Mouse (Mus musculus) intestine, embryonic 14.5 days (tissue): ENCODE data around the gene Apoc3. TPM values are rescaled to one million over a fixed set of nuclear protein-coding genes. Genes with fewer than 3 reads are reported as not detected.

Source experiments
- ATAC-seq: fragments of 200-750 bp; cut with Nextera tagmentation; replicated peaks from 2 replicates; pipeline ENCODE4 v1.8.0; 2017; ENCODE audit warnings: low read depth, moderate number of reproducible peaks, moderate TSS enrichment, moderate library complexity; ENCODE audit not compliant: low FRiP score, low TSS enrichment
- DNase-seq: peaks from one replicate; pipeline ENCODE4 v3.0.0-alpha.2; 2018; ENCODE audit warnings: low spot score
- H3K27ac ChIP-seq: fragments of 300-500 bp; sonication (generic); 2 replicates; pipeline ENCODE4 v1.5.1; 2014; ENCODE audit warnings: low read depth, mild to moderate bottlenecking, control low read depth
- H3K27me3 ChIP-seq: fragments of 300-500 bp; sonication (generic); replicated peaks from 2 replicates; pipeline ENCODE4 v1.6.1; 2014; ENCODE audit warnings: low read length, control low read depth; ENCODE audit not compliant: control insufficient read depth, insufficient read depth
- H3K36me3 ChIP-seq: fragments of 300-500 bp; sonication (generic); 2 replicates; pipeline ENCODE4 v1.6.1; 2014; ENCODE audit warnings: low read length, control low read depth; ENCODE audit not compliant: control insufficient read depth, insufficient read depth
- H3K4me1 ChIP-seq: fragments of 300-500 bp; sonication (generic); replicated peaks from 2 replicates; pipeline ENCODE4 v1.6.1; 2014; ENCODE audit warnings: low read length, control low read depth, mixed read lengths; ENCODE audit not compliant: control insufficient read depth, insufficient read depth
- H3K4me2 ChIP-seq: fragments of 300-500 bp; sonication (generic); 2 replicates; pipeline ENCODE4 v1.6.1; 2014; ENCODE audit warnings: low read length
- H3K4me3 ChIP-seq: fragments of 300-500 bp; sonication (generic); 2 replicates; pipeline ENCODE4 v1.5.1; 2014; ENCODE audit warnings: low read depth, low read length, control low read depth, mixed read lengths
- H3K9ac ChIP-seq: fragments of 300-500 bp; sonication (generic); 2 replicates; pipeline ENCODE4 v1.6.1; 2014; ENCODE audit warnings: mild to moderate bottlenecking, low read length
- H3K9me3 ChIP-seq: fragments of 300-500 bp; sonication (generic); 2 replicates; pipeline ENCODE4 v1.6.1; 2016; ENCODE audit warnings: low read length, control low read depth; ENCODE audit not compliant: control insufficient read depth
- WGBS: fragments of 180-500 bp; shearing (Covaris S2); extraction: QIAGEN DNeasy Blood & Tissue Kit; methylation state at CpG from one replicate; pipeline ENCODE4 v1.1.7; 2014; 5-methylcytosine and 5-hydroxymethylcytosine counted together
- polyA plus RNA-seq: library from polyadenylated mRNA; unstranded; fragments of >200 nt; fragmentation: Nextera tagmentation; extraction: Ambion mirVana; gene quantifications from 2 replicates; pipeline ENCODE4 v1.2.1, GENCODE M21; 2014

Gene Apoc3
- polyA plus RNA-seq = 6.8 and 12.2 TPM in 2 replicates

DNA sequence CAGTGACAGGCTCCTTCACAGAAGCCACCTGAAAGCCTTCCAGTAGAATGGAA is at the start of gene Apoc3:
Apoc3 (minus strand) TSS at position 41 of the 53 bp plus-strand sequence.
- Histone ChIP-seq H3K27me3 (no peaks in the 10 kb centered on the region), H3K4me2 (no peak within 1 kb of the TSS), H3K4me1 (0 out of 2 replicates have a peak, but pooled peaks cover 3% of the 10 kb centered on the region), H3K9me3 (no peaks in the 10 kb centered on the region), H3K9ac (no peak within 1 kb of the TSS), H3K36me3 (no peaks in the 10 kb centered on the region), H3K27ac (no peak within 1 kb of the TSS), H3K4me3 (no peak within 1 kb of the TSS)
- ATAC-seq (no peak), DNase-seq (no peak)

DNA sequence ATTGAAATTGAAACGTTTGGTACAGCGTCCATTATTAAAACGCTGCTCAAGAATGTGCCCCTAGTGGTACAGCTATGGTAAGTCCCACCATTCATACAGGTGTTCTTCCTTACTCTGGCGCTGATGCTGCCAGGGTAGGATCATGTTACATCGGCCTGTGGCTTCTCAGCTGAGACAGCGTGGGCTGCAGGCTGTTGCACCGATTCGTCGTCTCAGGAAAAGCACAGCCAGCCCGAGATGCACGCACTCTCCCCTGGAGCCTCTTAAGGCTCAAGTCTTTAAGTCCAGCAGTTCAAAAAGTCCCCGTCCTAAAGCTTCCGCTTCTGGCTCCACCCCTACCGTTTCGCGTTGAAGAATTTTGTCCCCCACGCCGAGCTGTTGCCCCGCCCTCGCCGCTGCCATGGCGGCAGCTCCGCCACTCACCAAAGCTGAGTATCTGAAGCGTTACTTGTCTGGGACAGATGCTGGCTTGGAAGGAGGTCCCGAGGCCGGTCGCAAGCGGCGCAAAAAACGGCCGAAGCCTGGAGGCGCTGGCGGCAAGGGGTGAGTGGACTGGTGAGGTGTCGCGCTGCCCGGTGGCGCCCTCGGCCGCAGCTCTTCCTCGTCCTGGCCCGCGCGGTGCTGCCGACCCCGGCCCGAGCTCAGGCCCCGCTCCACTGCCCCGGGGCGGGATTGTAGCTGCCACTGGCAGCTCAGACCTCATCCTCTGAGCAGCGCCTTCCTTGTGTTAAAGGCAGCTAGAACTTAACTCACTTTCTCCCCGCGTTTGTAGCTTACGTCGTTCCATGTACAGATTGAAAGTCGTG is 47.4 kb upstream of the Apoc3 start, which contains the start of gene Bud13:
Bud13 (plus strand) TSS at position 378 of the 806 bp plus-strand sequence.
- peak within 1 kb of the TSS; percentile 75 for H3K27ac ChIP-seq
- WGBS = under 1% methylated on average over 55 of the region's 55 CpGs
- peak within 1 kb of the TSS; percentile 69 for H3K9ac ChIP-seq
- H3K9me3 ChIP-seq = no peaks in the 10 kb centered on the region
- H3K4me3 ChIP-seq = peak within 1 kb of the TSS; percentile 64
- peak; percentile 92 for ATAC-seq
- DNase-seq = peak; percentile 99
- no peaks in the 10 kb centered on the region for H3K27me3 ChIP-seq
- H3K36me3 ChIP-seq = peaks cover 56% of the 10 kb centered on the region
- peaks cover 5% of the 10 kb centered on the region for H3K4me1 ChIP-seq
- peak within 1 kb of the TSS; percentile 61 for H3K4me2 ChIP-seq

DNA sequence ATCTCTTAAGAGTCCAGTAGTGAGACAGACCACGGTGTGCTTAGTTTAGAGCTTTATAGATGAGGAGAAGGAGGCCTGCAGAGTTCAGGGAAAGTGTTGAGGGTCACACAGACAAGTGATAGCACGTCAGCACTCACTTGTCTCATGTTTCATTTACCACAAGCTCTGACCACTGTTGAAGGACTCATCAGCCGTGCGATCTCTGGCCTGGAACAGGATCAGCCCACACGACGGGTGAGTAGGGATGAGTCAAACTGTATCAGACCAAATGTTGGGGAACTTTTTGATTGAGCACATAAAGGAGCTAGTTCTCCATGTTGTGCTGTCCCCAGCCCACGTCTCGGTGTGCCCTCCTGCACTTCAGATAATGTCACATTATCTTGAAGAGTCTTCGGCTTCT is 39.1 kb upstream of the Apoc3 start:
- no peak overlapping the region for H3K4me2 ChIP-seq
- no peak overlapping the region for H3K27ac ChIP-seq
- H3K4me3 ChIP-seq = no peak overlapping the region
- WGBS = 90% methylated on average over 9 of the region's 9 CpGs
- H3K9me3 ChIP-seq = no peaks in the 10 kb centered on the region
- H3K9ac ChIP-seq = no peak overlapping the region
- no peak for DNase-seq
- peaks cover 51% of the 10 kb centered on the region for H3K36me3 ChIP-seq
- H3K27me3 ChIP-seq = peaks cover 10% of the 10 kb centered on the region; the same call in 1 of the 2 replicates
- H3K4me1 ChIP-seq = peaks cover 5% of the 10 kb centered on the region; the same call in 1 of the 2 replicates
- ATAC-seq = no peak

DNA sequence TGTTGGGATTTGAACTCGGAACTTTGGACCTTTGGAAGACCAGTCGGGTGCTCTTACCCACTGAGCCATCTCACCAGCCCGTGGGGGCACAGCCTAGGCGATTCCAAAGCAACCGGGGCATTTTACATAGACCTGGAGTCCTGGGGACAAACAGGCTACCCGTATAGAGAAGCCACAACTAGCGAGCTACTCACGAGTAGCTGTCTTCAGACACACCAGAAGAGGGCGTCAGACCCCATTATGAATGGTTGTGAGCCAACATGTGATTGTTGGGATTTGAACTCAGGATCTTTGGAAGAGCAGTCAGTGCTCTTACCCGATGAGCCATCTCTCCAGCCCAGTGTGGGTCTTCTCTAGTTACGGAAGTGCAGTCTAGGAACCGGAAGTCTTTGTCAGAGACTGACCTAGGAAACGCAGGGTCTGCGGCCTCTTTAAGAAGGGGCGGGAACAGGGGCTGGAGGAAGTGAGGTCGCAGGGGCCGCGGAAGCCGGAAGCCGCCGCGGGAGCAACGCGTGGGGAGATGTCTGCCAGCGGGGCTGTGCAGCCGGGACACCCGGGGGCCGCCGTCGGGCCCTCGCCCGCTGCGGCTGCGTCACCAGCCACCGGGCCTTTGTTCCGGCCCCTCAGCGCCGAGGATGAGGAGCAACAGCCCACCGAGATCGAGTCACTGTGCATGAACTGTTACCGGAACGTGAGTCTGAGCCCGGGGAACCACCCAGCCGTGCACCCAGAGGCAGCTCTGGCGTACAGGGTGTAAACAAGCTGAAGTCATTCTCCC is 37.4 kb upstream of the Apoc3 start, which contains the start of gene Zpr1:
Zpr1 (plus strand) TSS at position 388 of the 778 bp plus-strand sequence.
- Histone ChIP-seq H3K4me2 (peak within 1 kb of the TSS; percentile 55), H3K36me3 (peaks cover 37% of the 10 kb centered on the region), H3K9me3 (no peaks in the 10 kb centered on the region), H3K27ac (peak within 1 kb of the TSS; percentile 40), H3K9ac (peak within 1 kb of the TSS; percentile 60), H3K27me3 (peaks cover 10% of the 10 kb centered on the region; the same call in 1 of the 2 replicates), H3K4me3 (peak within 1 kb of the TSS; percentile 61), H3K4me1 (peaks cover 5% of the 10 kb centered on the region; the same call in 1 of the 2 replicates)
- ATAC-seq (peak; percentile 95), DNase-seq (peak; percentile 92)
- 6% methylated on average over 45 of the region's 45 CpGs for WGBS

DNA sequence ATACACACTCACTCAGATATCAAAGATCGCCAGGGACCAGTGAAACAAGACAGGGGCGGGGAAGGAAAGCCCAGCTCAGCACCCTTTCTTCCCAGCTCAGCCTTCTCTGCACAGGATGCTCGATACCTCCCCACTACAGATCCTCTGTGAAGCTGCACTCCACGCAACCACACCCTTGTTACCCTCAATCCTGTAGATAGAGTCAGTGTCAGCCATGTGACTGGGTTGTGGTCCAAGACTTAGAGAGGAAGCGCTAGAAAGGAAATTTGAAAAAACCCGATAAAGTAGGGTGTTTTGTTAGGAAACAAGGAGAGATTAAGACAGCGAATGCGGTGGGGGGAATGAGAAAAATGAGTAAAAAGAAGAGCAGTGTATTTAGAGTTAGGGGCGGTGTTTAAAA is 36.6 kb upstream of the Apoc3 start:
- Histone ChIP-seq H3K27ac (no peak overlapping the region), H3K27me3 (peaks cover 10% of the 10 kb centered on the region; the same call in 1 of the 2 replicates), H3K4me2 (no peak overlapping the region), H3K4me1 (peaks cover 5% of the 10 kb centered on the region; the same call in 1 of the 2 replicates), H3K9ac (no peak overlapping the region), H3K4me3 (0 out of 2 replicates have a peak overlapping the region, but pooled peaks have one; percentile 61), H3K36me3 (peaks cover 29% of the 10 kb centered on the region), H3K9me3 (no peaks in the 10 kb centered on the region)
- WGBS = 79% methylated on average over 9 of the region's 9 CpGs
- DNase-seq (no peak), ATAC-seq (no peak)

DNA sequence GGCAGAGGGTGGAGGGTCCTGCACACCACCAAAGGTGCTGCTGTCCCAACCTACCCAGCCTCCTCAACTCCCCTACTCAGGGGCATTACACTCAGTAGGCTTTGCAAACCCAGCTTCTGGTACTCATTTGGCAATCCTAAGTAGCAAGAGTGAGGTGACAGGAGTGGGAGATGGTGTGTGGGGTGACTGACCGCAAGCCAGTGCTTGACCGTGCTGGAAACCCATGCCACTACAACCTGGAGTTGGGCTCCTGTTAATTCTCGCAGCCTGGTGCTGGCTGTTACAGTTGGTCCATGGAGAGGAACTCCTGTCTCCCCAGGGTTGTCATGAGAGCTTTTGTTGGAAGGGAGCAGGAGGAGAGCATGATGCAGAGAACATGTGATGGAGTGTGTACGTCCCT is 35.3 kb upstream of the Apoc3 start:
- no peak overlapping the region for H3K27ac ChIP-seq
- DNase-seq (no peak), ATAC-seq (no peak)
- H3K9me3 ChIP-seq = no peaks in the 10 kb centered on the region
- peaks cover 5% of the 10 kb centered on the region; the same call in 1 of the 2 replicates for H3K4me1 ChIP-seq
- no peak overlapping the region for H3K4me2 ChIP-seq
- WGBS = 89% methylated on average over 4 of the region's 4 CpGs
- H3K4me3 ChIP-seq = no peak overlapping the region
- no peak overlapping the region for H3K9ac ChIP-seq
- H3K36me3 ChIP-seq = peaks cover 16% of the 10 kb centered on the region
- H3K27me3 ChIP-seq = peaks cover 10% of the 10 kb centered on the region; the same call in 1 of the 2 replicates

DNA sequence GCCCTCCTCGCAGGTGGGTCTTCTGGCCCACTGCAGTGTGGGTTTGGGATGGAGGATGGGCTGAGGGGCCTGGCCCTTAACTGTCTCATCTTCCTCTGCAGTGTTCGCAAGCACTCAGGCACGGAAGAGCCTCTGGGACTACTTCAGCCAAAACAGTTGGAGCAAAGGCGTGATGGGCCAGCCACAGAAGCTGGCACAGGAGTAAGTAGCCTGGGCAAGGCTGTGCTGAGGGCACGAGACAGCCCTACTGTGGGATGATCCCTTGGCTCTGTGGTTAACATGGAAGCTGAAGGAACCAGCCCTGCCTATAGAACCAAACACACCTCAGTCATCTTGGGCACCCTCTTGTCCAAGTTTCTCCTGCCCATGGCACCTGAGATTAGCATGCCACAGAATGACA is 33.7 kb upstream of the Apoc3 start:
- Histone ChIP-seq H3K4me1 (peaks cover 5% of the 10 kb centered on the region; the same call in 1 of the 2 replicates), H3K9me3 (no peaks in the 10 kb centered on the region), H3K9ac (no peak overlapping the region), H3K27me3 (peaks cover 10% of the 10 kb centered on the region; the same call in 1 of the 2 replicates), H3K27ac (no peak overlapping the region), H3K36me3 (no peaks in the 10 kb centered on the region), H3K4me2 (no peak overlapping the region), H3K4me3 (no peak overlapping the region)
- DNase-seq = no peak
- no peak for ATAC-seq
- 89% methylated on average over 5 of the region's 5 CpGs for WGBS

DNA sequence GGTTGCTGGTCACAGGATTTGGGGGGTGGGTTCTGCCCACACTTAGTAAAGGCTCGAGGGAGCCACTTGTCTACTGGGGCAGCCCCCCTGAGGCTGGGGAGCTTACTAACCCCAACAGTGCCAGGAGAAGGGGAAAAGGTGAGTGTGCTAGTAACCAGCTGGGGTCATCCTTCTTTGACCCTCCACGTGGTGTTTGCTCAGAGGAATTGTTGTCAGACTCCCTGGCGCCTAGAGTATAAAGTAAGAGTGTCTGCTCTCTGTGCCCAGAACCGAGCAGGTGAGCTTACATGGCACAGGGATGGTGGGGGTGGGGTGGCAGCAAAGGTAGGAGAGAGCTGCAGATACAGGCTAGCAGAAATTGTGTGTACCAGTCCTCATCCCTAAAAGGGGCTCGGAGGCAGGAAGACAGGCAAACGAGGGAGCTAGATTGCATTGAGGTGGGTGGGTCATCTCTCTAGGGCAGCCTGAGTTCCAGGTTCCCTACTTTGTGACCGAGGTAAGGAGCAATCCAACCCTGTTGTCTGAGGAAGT is 33.0 kb upstream of the Apoc3 start, which contains the start of gene Apoa5:
Apoa5 (plus strand) TSS at position 291 of the 531 bp plus-strand sequence.
- Histone ChIP-seq H3K36me3 (no peaks in the 10 kb centered on the region), H3K27me3 (peaks cover 10% of the 10 kb centered on the region; the same call in 1 of the 2 replicates), H3K9ac (no peak within 1 kb of the TSS), H3K9me3 (no peaks in the 10 kb centered on the region), H3K4me2 (no peak within 1 kb of the TSS), H3K4me1 (no peaks in the 10 kb centered on the region), H3K4me3 (no peak within 1 kb of the TSS), H3K27ac (no peak within 1 kb of the TSS)
- DNase-seq (no peak), ATAC-seq (no peak)
- 35% methylated on average over 7 of the region's 7 CpGs for WGBS
